Mouse (Mus musculus) ovary, postnatal 36 days (tissue): Measurements from ENCODE around the gene Atat1.

Experiments used
- DNase-seq: peaks from one replicate; pipeline ENCODE4 v3.0.0; 2022; ENCODE audit warnings: low spot score, mixed read lengths

Atat1 gene

DNA sequence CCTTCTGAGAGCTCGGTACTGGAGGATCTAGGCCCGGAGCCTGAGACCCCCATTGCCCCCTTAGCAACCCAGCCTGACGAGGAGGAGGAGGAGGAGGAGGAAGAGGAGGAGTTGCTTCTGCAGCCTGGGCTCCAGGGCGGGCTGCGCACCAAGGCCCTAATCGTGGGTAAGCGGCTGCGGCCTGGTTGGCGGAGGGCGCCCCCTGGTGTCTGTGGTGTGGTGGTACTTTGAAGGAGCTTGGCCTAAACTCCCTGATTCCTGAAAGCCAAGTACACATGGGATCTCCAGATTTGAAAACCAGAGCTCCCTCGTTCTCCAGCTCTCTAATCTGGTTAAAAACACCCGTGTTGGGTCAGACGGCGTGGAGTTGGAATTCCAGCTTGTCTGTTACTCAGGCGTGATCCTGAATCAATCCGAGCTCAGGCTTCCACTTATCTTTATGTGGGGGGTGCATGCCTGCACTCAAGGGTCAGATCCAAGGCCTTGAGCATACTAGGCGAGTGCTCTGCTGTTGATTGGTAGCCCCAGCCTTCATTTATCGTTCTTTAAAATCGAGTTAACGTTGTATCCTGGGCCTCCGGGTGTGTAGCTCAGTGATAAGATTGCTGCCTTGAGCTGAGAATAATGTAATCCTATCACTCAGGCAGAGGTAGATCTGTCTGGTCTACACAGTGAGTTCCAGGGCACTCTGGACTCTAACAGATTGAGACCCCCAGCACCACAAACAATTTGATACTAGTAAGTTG lies 35.9 kb downstream of the Atat1 start:
- peak; percentile 89 for DNase-seq

DNA sequence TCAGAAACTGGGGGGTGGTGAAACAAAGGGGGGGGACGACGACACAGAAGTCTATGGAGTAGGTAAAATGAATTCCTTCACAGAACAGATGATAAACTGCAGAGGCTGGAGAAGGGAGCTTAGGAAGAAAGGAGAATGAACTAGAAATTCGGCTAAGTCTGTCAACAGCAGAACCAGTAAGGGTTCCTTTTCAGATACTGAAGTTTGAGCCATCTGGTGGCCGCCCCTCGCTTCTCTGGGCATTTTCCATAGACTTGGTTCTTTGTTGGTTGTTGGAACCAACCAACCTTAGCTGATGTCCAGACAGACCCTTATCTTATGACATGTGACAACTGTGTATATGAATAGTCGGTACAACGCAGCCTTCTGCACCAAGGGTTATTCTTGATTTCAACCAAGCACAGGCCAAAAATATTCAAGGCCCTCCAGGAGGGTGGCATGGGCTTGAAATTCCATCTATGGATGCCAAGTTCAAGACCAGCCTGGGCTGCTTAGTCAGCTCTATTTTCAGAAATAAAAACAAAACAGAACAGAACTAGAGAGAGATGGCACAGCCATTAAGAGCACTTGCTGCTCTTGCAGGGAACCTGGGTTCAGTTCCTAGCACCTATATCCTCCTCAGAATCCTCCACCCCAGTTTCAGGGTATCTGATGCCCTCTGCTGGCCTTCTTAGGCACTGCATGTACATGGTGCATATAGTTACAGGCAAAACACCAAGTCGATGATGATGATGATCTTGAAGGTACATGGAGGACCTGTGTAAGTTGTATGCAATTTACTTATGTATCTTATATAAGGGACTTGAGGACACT lies 38.8 kb downstream of the Atat1 start:
- no peak for DNase-seq

DNA sequence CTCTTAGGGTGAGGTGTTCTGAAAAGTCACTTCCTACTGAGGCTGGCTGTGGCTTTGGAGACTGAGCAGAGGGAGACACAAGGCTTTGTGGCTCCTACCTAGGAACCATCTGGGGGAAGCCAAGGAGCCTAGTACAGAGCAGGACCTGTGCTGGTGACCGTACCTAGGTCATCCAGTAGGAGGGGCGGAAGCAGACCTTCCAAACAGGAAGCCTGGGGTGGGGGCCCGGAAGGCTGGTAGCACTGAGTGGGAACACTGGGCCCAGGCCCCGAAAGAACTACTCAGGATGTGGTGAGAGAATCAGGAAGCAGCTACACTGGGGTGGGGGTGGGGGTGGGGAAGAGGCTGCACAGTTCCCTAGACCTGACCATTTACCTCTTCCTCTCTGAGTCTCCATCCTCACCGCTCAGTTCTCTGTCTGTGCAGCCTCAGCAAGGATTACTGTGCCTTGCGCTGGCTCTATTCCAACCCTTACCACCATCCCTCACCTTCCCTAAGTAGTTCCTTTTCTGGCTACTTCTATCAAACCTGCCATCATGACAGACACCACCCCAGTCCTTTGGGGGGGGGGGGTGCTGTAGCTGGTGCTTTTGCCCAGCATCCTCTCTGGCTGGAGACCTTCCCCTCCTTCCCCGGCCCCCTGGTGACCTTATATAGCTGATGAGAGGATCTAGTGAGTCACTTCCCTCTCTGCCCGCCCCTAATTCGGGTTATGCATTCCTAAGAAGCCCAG lies 39.6 kb downstream of the Atat1 start:
- peak; percentile 39 for DNase-seq

DNA sequence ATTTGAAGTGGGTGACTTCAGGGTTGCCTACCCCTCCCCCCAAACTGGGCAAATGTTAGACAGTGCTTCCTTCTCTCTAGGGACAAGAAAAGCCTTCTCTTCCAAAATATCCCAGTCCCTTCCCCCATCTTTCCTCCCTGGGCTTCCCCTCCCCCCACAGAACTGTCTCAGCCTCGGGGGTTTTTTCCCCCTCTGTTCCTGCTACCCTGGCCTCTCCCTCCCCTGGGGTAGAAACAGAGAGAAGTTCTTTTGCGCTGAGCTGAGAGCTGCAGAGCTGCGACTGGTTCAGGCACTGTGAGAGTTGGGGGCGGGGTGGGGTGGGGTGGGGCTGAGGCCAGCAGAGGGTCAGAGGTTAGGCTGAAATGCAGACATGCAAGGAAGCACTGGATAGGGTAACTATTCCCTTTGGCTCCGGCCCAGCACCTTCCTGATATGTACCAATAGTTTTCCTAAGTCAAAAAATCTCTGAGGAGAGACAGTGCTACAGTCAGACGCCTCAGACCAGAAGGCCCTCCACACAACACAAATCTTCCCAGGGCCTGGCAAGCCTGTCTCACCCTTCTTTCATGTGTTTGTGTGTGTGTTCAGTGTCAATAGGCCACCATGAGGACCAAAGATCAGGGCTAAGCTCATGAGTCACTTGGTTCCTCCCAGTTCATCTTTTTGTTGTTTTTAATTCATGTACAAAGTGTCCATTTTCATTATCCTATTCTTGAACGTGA lies 40.4 kb downstream of the Atat1 start:
- DNase-seq, result peak; percentile 43

DNA sequence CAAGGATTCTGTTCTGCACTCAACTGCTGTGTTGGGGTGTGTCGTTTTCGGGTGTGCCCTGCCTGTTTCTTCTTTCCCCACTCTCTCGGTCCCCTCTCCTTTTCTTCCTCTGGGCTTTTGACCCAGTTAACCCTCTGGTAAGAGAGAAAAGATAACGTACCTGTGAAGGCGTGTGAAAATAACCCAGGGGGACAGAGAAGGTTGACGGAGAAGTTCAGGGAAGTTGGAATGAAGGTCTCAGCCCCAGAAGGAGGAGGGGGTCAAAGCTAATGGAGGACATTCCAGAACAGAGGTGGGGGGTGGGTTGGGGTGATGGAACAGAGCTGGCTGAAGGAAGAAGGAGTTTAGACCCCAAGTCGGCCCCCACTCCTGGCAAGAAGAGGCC lies 40.9 kb downstream of the Atat1 start:
- DNase-seq, result no peak

DNA sequence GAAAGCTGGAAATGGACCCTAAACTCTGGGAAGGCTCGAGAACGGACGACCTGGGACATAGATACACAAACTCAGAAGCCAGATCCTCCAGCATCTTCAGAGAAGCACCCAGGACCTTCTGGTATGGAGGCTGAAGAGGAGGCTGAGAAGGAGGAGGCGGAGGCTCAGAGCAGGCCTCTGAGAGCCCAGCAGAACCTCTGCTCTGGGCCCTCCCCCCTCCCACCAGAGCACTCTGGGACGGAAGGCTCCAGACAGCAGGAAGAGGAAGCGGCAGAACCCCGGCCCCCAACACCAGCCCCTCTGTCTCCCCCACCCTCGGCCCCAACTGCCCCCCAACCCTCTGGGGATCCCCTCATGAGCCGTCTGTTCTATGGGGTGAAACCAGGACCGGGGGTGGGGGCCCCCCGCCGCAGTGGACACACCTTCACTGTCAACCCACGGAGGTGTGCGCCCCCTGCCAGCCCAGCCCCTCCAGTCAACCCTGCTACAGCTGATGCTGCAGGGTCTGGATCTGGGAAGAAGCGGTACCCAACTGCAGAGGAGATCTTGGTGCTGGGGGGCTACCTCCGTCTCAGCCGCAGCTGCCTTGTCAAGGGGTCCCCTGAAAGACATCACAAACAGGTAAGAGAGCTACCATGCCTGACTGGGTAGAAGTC lies 41.6 kb downstream of the Atat1 start:
- no peak for DNase-seq

DNA sequence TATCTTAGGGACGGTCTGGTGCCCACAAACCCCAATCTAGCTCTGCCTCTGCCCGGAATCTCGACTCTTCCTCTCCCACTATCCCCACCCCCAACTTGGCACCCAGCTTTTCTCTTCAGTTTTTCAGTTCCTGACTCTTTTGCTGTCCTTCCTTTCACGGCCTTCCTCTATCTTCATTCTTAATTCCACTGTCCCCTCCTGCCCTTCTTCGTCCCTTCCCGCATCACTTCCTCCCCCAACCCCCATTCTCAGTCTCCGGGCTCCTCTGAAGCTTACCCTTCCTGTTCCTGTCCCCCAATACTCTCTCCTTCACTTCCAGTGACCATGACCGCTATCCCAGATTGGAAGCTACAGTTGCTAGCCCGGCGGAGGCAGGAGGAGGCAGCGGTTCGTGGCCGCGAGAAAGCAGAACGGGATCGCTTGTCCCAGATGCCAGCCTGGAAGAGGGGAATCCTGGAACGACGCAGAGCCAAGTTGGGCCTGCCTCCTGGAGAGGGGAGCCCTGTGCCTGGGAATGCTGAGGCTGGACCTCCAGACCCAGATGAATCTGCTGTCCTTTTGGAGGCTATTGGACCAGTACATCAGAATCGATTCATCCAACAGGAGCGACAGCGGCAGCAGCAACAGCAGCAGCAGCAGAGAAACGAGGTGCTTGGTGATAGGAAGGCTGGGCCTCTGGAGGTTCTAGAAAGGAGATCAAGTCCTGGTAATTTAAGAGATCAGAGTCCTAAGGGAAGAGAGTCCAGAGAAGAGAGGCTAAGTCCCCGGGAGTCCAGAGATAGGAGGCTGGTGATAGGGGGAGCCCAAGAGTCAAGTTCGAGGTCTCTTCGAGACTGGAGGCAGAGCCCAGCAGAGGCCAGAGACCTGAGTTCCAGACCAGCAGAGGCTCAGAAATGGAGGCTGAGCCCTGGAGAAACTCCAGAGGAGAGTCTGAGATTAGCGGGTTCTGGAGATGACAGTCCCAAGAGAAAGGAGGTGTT lies 42.7 kb downstream of the Atat1 start:
- DNase-seq, result peak; percentile 42

DNA sequence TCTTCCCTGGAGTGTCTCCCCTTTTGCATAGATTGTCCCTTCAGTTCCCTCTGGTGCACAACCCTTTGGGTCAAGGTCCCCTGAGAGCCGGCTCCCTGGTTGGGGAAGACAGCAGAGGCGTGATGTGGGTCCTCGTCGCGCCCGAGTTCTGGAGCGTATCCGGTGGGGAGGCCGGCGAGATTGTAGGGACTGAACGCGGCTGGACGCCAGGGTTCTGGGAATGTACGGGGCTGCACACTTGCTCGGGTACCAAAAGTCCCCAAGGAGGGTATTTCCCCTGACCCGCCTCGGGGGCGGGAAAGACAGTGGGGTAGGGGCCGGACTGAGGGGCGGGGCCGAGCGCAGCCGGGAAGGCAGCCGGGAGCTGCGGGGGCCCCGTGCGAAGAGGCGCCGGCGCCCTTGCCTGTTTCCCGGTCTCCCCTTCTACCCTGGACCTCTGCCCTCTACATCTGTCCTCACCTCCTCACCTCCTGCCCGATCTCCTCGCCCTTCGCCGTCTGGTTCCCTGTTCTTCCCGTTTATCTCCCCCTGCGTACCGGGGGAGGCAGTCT lies 43.5 kb downstream of the Atat1 start:
- peak; percentile 73 for DNase-seq

DNA sequence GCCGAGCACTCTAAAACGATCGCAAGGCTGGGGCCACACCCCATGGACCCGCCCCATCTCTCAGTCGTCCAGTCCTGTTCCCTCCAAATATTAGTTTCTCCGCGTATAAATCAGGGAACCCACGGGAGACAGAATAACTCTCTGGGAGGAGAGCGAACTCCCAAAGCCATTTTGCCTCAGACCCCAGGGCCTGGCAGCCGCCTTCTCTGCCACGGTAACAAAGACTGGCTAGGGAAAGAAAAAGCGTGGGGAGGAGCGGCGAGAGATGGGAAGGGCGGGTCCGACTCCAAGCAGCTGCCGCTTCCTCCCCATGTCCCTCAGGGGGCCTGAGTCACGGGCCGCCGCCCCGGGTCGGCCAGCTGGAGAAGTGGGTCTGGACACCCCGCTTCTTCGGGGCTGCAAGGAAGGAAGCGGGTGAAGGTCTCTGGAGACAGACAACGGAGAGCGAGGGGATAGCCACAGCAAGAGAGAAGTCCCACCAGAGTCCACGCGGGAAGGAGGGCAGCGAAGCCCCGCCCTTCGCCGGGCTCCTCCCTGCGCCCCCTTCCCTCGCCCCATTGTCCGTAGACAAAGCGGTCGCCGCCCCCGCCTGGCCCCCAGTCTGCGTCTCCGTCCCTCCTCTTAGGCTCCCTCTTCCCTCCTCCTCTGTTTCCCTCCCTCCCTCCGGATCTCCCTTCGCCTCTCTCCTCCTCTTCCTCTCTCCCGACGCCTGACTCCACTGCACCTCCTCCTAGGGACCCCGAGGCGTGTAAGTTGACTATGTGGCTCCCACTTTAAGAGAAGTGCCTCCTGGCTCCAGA lies 44.2 kb downstream of the Atat1 start, which contains the start of gene Ppp1r18:
Ppp1r18 (plus strand) TSS at position 113 of the 800 bp plus-strand sequence.
- DNase-seq, result peak; percentile 76

DNA sequence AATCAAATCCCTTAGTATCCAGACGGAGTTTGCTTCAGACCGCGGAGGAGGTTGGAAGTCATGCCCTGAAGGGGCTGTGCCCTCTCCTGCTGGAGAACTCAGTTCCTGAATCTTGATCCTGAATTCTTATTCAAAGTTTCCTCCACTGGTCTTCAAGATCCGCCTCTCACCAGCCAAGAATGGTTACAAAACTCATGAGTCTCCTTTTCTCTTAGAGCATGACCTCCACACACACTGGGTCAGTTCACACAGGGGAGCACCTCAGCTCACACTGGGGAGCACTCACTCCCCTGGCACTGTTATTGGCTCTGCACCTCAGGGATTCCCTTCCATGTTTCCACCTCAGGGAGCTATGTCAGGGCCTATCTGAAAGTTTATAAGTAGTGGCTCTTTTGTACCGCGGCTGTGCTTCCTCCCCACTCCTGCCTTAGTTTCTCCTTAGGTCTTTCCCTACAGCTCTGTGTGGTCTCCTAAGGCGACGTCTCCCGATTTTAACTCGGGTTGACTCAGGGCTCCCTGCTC lies 45.0 kb downstream of the Atat1 start:
- no peak for DNase-seq

DNA sequence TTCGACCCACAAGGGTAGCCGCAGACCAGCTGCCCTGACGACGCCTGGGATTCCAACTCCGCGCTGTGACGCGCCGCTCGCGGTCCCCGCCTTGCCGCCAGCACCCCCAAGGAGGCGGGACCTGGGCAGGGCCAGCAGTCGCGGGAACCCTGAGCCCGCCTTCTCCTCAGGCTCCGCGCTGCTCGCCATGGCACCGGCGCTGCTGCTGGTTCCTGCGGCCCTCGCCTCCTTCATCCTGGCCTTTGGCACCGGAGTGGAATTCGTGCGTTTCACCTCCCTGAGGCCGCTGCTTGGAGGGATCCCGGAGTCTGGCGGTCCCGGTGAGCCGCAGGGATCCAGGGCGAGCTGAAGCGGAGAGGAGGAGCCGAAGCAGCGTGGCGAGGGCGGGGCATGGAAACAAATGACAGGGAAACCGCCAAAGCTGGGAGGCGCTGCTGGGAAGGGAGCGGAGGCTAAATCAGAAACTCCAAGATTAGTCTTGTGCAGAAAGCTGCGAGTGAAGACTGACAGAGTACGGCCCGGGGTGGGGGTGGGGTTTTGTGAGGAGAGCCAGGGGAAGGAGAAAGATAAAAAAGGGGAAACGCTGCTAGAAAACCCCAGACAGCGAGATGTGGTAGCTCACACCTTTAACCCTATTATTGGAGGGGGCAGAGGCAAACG lies 48.5 kb downstream of the Atat1 start, which contains the start of gene Nrm:
Nrm (plus strand) TSS at position 121 of the 660 bp plus-strand sequence.
- peak; percentile 90 for DNase-seq

DNA sequence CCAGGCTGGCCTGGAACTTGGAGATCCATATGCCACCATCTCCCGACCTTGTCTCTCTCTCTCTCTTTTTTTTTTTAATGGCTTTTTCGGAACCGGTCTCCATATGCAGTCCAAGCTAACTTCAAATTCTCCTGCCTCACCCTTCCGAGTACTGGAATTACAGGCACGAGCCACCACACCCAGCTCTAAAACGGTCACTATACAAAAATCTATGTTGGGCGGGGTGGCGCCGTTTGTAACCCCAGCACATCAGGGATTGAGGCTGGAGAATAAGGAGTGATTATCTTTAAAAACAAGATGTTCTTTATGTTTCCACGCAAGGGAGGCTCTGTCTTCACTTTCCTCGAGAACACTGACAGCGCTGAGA lies 49.1 kb downstream of the Atat1 start:
- no peak for DNase-seq

DNA sequence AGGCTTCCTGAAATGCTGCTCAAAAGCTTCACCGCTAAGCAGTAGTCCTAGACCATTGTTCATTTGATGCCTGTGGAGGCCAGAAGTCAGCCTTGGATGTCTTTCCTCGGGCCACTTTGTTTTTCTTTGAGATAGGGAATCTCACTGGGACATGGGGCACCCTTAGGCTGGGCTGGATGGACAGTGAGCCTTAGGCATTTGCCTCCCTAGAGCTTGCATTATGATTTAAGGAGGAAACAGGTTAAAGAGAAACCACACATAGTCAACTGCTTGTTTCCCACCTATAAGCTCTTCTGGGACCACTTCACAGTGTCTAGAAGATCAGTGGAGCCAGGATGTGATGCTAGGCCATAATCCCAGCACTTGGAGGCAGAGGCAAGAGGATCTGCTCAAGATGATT lies 50.0 kb downstream of the Atat1 start:
- no peak for DNase-seq

DNA sequence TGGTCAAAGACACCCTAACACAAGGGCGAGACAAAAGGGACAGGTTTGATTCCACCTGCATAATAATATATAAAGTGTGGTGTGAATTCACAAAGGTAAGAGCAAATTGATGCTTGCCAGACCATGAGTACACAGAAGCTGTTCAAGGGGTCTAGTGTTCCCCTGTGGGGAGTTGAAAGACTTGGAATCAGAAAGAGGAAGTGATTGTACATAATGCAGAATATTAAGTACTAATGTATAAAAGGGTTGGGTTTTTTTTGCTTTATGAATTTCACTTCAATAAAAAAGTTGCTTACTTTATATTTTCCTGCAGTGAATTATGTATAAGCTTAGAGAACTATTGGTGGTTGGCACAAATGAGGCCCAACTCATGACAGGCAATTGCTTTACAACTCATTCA lies 50.5 kb downstream of the Atat1 start:
- DNase-seq, result no peak

DNA sequence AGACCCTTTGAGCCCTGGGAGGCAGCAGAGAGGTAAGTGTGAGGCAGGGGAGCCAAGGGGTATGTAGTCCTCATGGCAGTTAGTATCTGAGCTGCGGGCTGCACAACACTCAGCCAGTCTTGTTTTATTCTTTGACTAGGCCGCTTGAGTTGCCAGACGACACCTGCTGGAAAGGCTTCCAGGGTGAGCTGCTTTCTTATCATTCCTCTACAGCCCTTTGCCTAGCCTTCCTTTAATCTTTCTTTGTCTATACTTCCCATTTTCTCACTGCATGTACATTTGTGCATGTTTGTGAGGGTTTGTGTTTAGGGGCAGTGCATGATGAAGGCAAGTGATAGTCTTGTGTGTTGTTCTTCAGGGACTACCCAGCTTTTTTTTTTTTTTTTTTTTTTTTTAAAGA lies 58.9 kb downstream of the Atat1 start:
- no peak for DNase-seq

DNA sequence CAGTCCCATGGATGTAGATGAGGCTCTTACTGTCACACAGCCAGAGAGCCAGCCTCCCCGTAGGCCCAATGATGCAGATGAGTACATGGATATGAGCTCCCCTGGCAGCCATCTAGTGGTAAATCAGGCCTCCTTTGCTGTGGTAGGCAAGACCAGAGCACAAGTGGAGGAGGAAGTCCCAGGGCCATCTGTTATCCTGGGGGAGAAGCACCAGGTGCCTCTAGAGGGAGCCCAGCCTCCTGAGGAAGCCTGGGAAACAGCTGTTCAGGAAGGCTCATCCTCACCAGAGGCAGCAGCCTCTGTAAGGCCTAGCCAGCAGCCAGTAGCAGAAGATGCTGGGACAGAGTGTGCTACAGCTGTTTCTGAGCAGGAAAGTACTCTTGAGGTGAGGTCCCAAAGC lies 61.8 kb downstream of the Atat1 start:
- DNase-seq, result no peak
